In genomic region chr9:119842541-119843169, GRCm38 (mm10) we compare ENCODE assay signal across 23 mouse cellular contexts. TPM values are rescaled to one million over a fixed set of nuclear protein-coding genes. Genes with fewer than 3 reads are reported as not detected.
DNase-seq lines count a peak whose midpoint lies in the region; ATAC-seq and TF ChIP-seq lines count a peak whose summit lies in the region.
"Had no signal": no experiment of that assay in that cellular context is flagged by ENCODE, and none has a peak within 500 bp of the region (broad histone marks: within the 10 kb centered on the region; RNA-seq: fewer than 3 reads in every experiment).

No protein-coding gene starts in this region.

- no peaks in the 10 kb centered on the region for H3K36me3 ChIP-seq in forebrain, embryonic 10.5 days (replicated peaks)
- H3K36me3 ChIP-seq in forebrain, embryonic 12.5 days (replicated peaks): no peaks in the 10 kb centered on the region
- no peaks in the 10 kb centered on the region for H3K36me3 ChIP-seq in hindbrain, embryonic 15.5 days
- no peaks in the 10 kb centered on the region for H3K36me3 ChIP-seq in hindbrain, embryonic 13.5 days
- H3K36me3 ChIP-seq in midbrain, embryonic 10.5 days: no peaks in the 10 kb centered on the region
- no peaks in the 10 kb centered on the region for H3K36me3 ChIP-seq in midbrain, embryonic 11.5 days (ENCODE audit: control insufficient read depth, insufficient read depth, low read length)
- no peaks in the 10 kb centered on the region for H3K36me3 ChIP-seq in intestine, embryonic 15.5 days
- H3K36me3 ChIP-seq: embryonic facial prominence, embryonic 10.5 days; kidney, embryonic 15.5 days had no signal

- TF ChIP-seq POLR2A in cortical plate, adult 2 months (IDR thresholded peaks at IDR 0.05; ENCODE audit: extremely low read depth, insufficient read depth, low read length): no peak

- no peak overlapping the region for H3K4me2 ChIP-seq in forebrain, embryonic 12.5 days
- no peak overlapping the region for H3K4me2 ChIP-seq in hindbrain, embryonic 15.5 days
- H3K4me2 ChIP-seq in hindbrain, embryonic 13.5 days: no peak overlapping the region
- no peak overlapping the region for H3K4me2 ChIP-seq in midbrain, embryonic 11.5 days
- no peak overlapping the region for H3K4me2 ChIP-seq in intestine, embryonic 15.5 days (replicated peaks)
- H3K4me2 ChIP-seq: kidney, embryonic 15.5 days had no signal

- no peak for ATAC-seq in forebrain, embryonic 12.5 days (ENCODE audit: low FRiP score)
- ATAC-seq in hindbrain, embryonic 15.5 days (ENCODE audit: low FRiP score, low read depth): peak; percentile 38; the same call in 1 of the 2 replicates
- no peak for ATAC-seq in hindbrain, embryonic 13.5 days (ENCODE audit: low FRiP score)
- no peak for ATAC-seq in midbrain, embryonic 11.5 days (ENCODE audit: low FRiP score)
- ATAC-seq in intestine, embryonic 15.5 days: no peak
- ATAC-seq: hindbrain, embryonic 16.5 days; intestine, postnatal 0 days had no signal

- H3K27me3 ChIP-seq in forebrain, embryonic 10.5 days (ENCODE audit: poor library complexity, severe bottlenecking): peaks cover 46% of the 10 kb centered on the region
- H3K27me3 ChIP-seq in forebrain, embryonic 12.5 days: peaks cover 12% of the 10 kb centered on the region; the same call in 1 of the 2 replicates
- no peaks in the 10 kb centered on the region; the same call in 1 of the 2 replicates for H3K27me3 ChIP-seq in hindbrain, embryonic 15.5 days
- H3K27me3 ChIP-seq in hindbrain, embryonic 13.5 days: 0 out of 2 replicates have a peak, but pooled peaks cover 4% of the 10 kb centered on the region
- H3K27me3 ChIP-seq in midbrain, embryonic 10.5 days (ENCODE audit: low read depth, poor library complexity, severe bottlenecking): peaks cover 25% of the 10 kb centered on the region
- no peaks in the 10 kb centered on the region for H3K27me3 ChIP-seq in midbrain, embryonic 11.5 days (ENCODE audit: control insufficient read depth, insufficient read depth, low read length)
- no peaks in the 10 kb centered on the region for H3K27me3 ChIP-seq in intestine, embryonic 15.5 days (replicated peaks)
- H3K27me3 ChIP-seq: kidney, embryonic 15.5 days had no signal

- peak; percentile 25 for DNase-seq in forebrain, embryonic 10.5 days (ENCODE audit: extremely low spot score, low spot score)
- DNase-seq in midbrain, embryonic 10.5 days (ENCODE audit: low spot score): peak; percentile 28
- DNase-seq in midbrain, embryonic 11.5 days (ENCODE audit: low spot score, missing footprints): no peak
- DNase-seq: adrenal gland, postnatal 14 days; cerebellum, adult 8-10 months; cerebellum, postnatal 36 days; gastrocnemius, postnatal 14 days; heart, postnatal 36 days; lung, adult 2 months; lung, postnatal 14 days; thymus, postnatal 14 days had no signal

- 0 out of 2 replicates have a peak, but pooled peaks have one; percentile 9 for TF ChIP-seq CTCF in cortical plate, adult 2 months (IDR thresholded peaks at IDR 0.05; ENCODE audit: extremely low read depth, insufficient read depth, low read length)

- peaks cover 4% of the 10 kb centered on the region; the same call in 1 of the 2 replicates for H3K9me3 ChIP-seq in forebrain, embryonic 10.5 days
- no peaks in the 10 kb centered on the region for H3K9me3 ChIP-seq in forebrain, embryonic 12.5 days
- H3K9me3 ChIP-seq in hindbrain, embryonic 15.5 days: no peaks in the 10 kb centered on the region
- no peaks in the 10 kb centered on the region for H3K9me3 ChIP-seq in hindbrain, embryonic 13.5 days
- no peaks in the 10 kb centered on the region for H3K9me3 ChIP-seq in midbrain, embryonic 10.5 days (replicated peaks)
- H3K9me3 ChIP-seq in midbrain, embryonic 11.5 days (ENCODE audit: control insufficient read depth, low read length): no peaks in the 10 kb centered on the region
- H3K9me3 ChIP-seq in intestine, embryonic 15.5 days: no peaks in the 10 kb centered on the region
- H3K9me3 ChIP-seq: embryonic facial prominence, embryonic 10.5 days; kidney, embryonic 15.5 days had no signal

- H3K4me1 ChIP-seq in forebrain, embryonic 10.5 days: peaks cover 68% of the 10 kb centered on the region
- peaks cover 57% of the 10 kb centered on the region for H3K4me1 ChIP-seq in forebrain, embryonic 12.5 days
- peaks cover 17% of the 10 kb centered on the region for H3K4me1 ChIP-seq in hindbrain, embryonic 15.5 days (replicated peaks)
- H3K4me1 ChIP-seq in hindbrain, embryonic 13.5 days (replicated peaks): peaks cover 13% of the 10 kb centered on the region; the same call in 1 of the 2 replicates
- peaks cover 40% of the 10 kb centered on the region for H3K4me1 ChIP-seq in midbrain, embryonic 10.5 days
- H3K4me1 ChIP-seq in midbrain, embryonic 11.5 days (ENCODE audit: control insufficient read depth, insufficient read depth, low read length): peaks cover 4% of the 10 kb centered on the region; the same call in 1 of the 2 replicates
- no peaks in the 10 kb centered on the region; the same call in 1 of the 2 replicates for H3K4me1 ChIP-seq in cortical plate, adult 2 months (ENCODE audit: control insufficient read depth, insufficient read depth, low read length)
- H3K4me1 ChIP-seq in intestine, embryonic 15.5 days (replicated peaks): 0 out of 2 replicates have a peak, but pooled peaks cover 7% of the 10 kb centered on the region

- H3K9ac ChIP-seq in forebrain, embryonic 12.5 days: no peak overlapping the region
- no peak overlapping the region for H3K9ac ChIP-seq in hindbrain, embryonic 15.5 days
- H3K9ac ChIP-seq in hindbrain, embryonic 13.5 days: no peak overlapping the region
- H3K9ac ChIP-seq in midbrain, embryonic 11.5 days (ENCODE audit: low read length): no peak overlapping the region
- no peak overlapping the region for H3K9ac ChIP-seq in intestine, embryonic 15.5 days
- H3K9ac ChIP-seq: kidney, embryonic 15.5 days had no signal

- WGBS in forebrain, embryonic 10.5 days: 19% methylated on average over 4 of the region's 4 CpGs
- WGBS in forebrain, embryonic 12.5 days: 16% methylated on average over 4 of the region's 4 CpGs
- WGBS in hindbrain, embryonic 15.5 days: 25% methylated on average over 4 of the region's 4 CpGs
- 31% methylated on average over 4 of the region's 4 CpGs for WGBS in hindbrain, embryonic 13.5 days
- 17% methylated on average over 4 of the region's 4 CpGs for WGBS in midbrain, embryonic 10.5 days
- WGBS in midbrain, embryonic 11.5 days: 9% methylated on average over 4 of the region's 4 CpGs
- 34% methylated on average over 4 of the region's 4 CpGs for WGBS in intestine, embryonic 15.5 days

- no peak overlapping the region for H3K4me3 ChIP-seq in forebrain, embryonic 10.5 days
- H3K4me3 ChIP-seq in forebrain, embryonic 12.5 days (replicated peaks): no peak overlapping the region
- no peak overlapping the region for H3K4me3 ChIP-seq in hindbrain, embryonic 15.5 days
- no peak overlapping the region for H3K4me3 ChIP-seq in hindbrain, embryonic 13.5 days
- no peak overlapping the region for H3K4me3 ChIP-seq in midbrain, embryonic 10.5 days
- no peak overlapping the region for H3K4me3 ChIP-seq in midbrain, embryonic 11.5 days (ENCODE audit: low read depth, low read length)
- no peak overlapping the region for H3K4me3 ChIP-seq in cortical plate, adult 2 months (ENCODE audit: insufficient read depth, low read length)
- no peak overlapping the region for H3K4me3 ChIP-seq in intestine, embryonic 15.5 days (replicated peaks)
- H3K4me3 ChIP-seq: embryonic facial prominence, embryonic 10.5 days; kidney, embryonic 15.5 days had no signal

- peak overlapping the region; percentile 56 for H3K27ac ChIP-seq in forebrain, embryonic 10.5 days
- no peak overlapping the region for H3K27ac ChIP-seq in forebrain, embryonic 12.5 days
- H3K27ac ChIP-seq in hindbrain, embryonic 15.5 days (replicated peaks): no peak overlapping the region
- no peak overlapping the region for H3K27ac ChIP-seq in hindbrain, embryonic 13.5 days
- H3K27ac ChIP-seq in midbrain, embryonic 10.5 days (replicated peaks): peak overlapping the region; percentile 42; the same call in 1 of the 2 replicates
- H3K27ac ChIP-seq in midbrain, embryonic 11.5 days (ENCODE audit: low read depth, low read length): no peak overlapping the region
- H3K27ac ChIP-seq in cortical plate, adult 2 months (ENCODE audit: insufficient read depth, low read length): no peak overlapping the region
- no peak overlapping the region for H3K27ac ChIP-seq in intestine, embryonic 15.5 days
- H3K27ac ChIP-seq: embryonic facial prominence, embryonic 10.5 days; kidney, embryonic 15.5 days had no signal

RNA-seq across cellular contexts. Expression of gene Scn11a, which starts 17.4 kb away (rescaled TPM):
- polyA plus RNA-seq in forebrain, embryonic 10.5 days (2016; fragmentation: Nextera tagmentation; extraction: Ambion mirVana): 0.78 and 1.3 TPM in 2 replicates
- 0.87 and 0.88 TPM in 2 replicates for polyA plus RNA-seq in forebrain, embryonic 12.5 days (2016; fragmentation: Nextera tagmentation; extraction: Ambion mirVana)
- 0.29 and 0.52 TPM in 2 replicates for polyA plus RNA-seq in hindbrain, embryonic 15.5 days (2015; fragmentation: Nextera tagmentation; extraction: Ambion mirVana)
- 0.04 and 0.14 TPM in 2 replicates for polyA plus RNA-seq in hindbrain, embryonic 13.5 days (2015; fragmentation: Nextera tagmentation; extraction: Ambion mirVana)
- 0.21 and 0.36 TPM in 2 replicates for polyA plus RNA-seq in midbrain, embryonic 10.5 days (2016; fragmentation: Nextera tagmentation; extraction: Ambion mirVana)
- polyA plus RNA-seq in midbrain, embryonic 11.5 days (2014; fragmentation: Nextera tagmentation; extraction: Ambion mirVana): 0.23 TPM in 2 replicates
- 0.06 TPM in 1 of 2 replicates, not detected in the other for polyA plus RNA-seq in cortical plate, adult 2 months (2012; rRNA removed)
- 0.04 TPM in 1 of 2 replicates, not detected in the other for polyA plus RNA-seq in intestine, embryonic 15.5 days (2015; fragmentation: Nextera tagmentation; extraction: Ambion mirVana)
- polyA plus RNA-seq: heart, embryonic 14.5 days; liver, adult 2 months; spleen, adult 2 months had no signal

RNA-seq across cellular contexts. Expression of gene Wdr48, which starts 52.0 kb away (rescaled TPM):
- polyA plus RNA-seq in forebrain, embryonic 10.5 days (2016; fragmentation: Nextera tagmentation; extraction: Ambion mirVana): 71.6 and 74.4 TPM in 2 replicates
- polyA plus RNA-seq in forebrain, embryonic 12.5 days (2016; fragmentation: Nextera tagmentation; extraction: Ambion mirVana): 77.1 and 87.1 TPM in 2 replicates
- 64.3 and 65.4 TPM in 2 replicates for polyA plus RNA-seq in hindbrain, embryonic 15.5 days (2015; fragmentation: Nextera tagmentation; extraction: Ambion mirVana)
- polyA plus RNA-seq in hindbrain, embryonic 13.5 days (2015; fragmentation: Nextera tagmentation; extraction: Ambion mirVana): 63.2 and 65.3 TPM in 2 replicates
- polyA plus RNA-seq in midbrain, embryonic 10.5 days (2016; fragmentation: Nextera tagmentation; extraction: Ambion mirVana): 65.8 and 71.6 TPM in 2 replicates
- 61.2 and 61.4 TPM in 2 replicates for polyA plus RNA-seq in midbrain, embryonic 11.5 days (2014; fragmentation: Nextera tagmentation; extraction: Ambion mirVana)
- 68.8 and 76.2 TPM in 2 replicates for polyA plus RNA-seq in cortical plate, adult 2 months (2012; rRNA removed)
- 38.2 and 41.6 TPM in 2 replicates for polyA plus RNA-seq in intestine, embryonic 15.5 days (2015; fragmentation: Nextera tagmentation; extraction: Ambion mirVana)

Comparison
In these comparisons a context has a peak if more than half of its experiments do, and no peak if none do; other contexts are left out.
1. H3K27ac ChIP-seq: peak in forebrain, embryonic 10.5 days (single experiment) and midbrain, embryonic 10.5 days (single experiment); none in forebrain, embryonic 12.5 days (single experiment), hindbrain, embryonic 15.5 days (single experiment), hindbrain, embryonic 13.5 days (single experiment), midbrain, embryonic 11.5 days (single experiment), cortical plate, adult 2 months (single experiment) and intestine, embryonic 15.5 days (single experiment).